Mouse (Mus musculus) forebrain, embryonic 12.5 days (tissue): ENCODE results near the gene Fads1. TPM values are rescaled to one million over a fixed set of nuclear protein-coding genes. Genes with fewer than 3 reads are reported as not detected.
A peak's percentile ranks its signal among the peaks of the same experiment; 100 is the strongest.

ENCODE experiments used
- ATAC-seq: fragments of 200-750 bp; cut with Nextera tagmentation; 2 replicates; pipeline ENCODE4 v1.8.0; 2017; ENCODE audit warnings: moderate TSS enrichment; ENCODE audit not compliant: low FRiP score
- H3K27ac ChIP-seq: fragments of 300-500 bp; sonication (generic); 2 replicates; pipeline ENCODE4 v1.5.1; 2016; ENCODE audit warnings: mild to moderate bottlenecking
- H3K27me3 ChIP-seq: fragments of 300-500 bp; sonication (generic); 2 replicates; pipeline ENCODE4 v1.6.1; 2016; ENCODE audit warnings: mild to moderate bottlenecking
- H3K36me3 ChIP-seq: fragments of 300-500 bp; sonication (generic); replicated peaks from 2 replicates; pipeline ENCODE4 v1.6.1; 2016; ENCODE audit warnings: mild to moderate bottlenecking
- H3K4me1 ChIP-seq: fragments of 300-500 bp; sonication (generic); 2 replicates; pipeline ENCODE4 v1.6.1; 2016
- H3K4me2 ChIP-seq: fragments of 300-500 bp; sonication (generic); 2 replicates; pipeline ENCODE4 v1.6.1; 2016; ENCODE audit warnings: mild to moderate bottlenecking, moderate library complexity
- H3K4me3 ChIP-seq: fragments of 300-500 bp; sonication (generic); replicated peaks from 2 replicates; pipeline ENCODE4 v1.5.1; 2016; ENCODE audit warnings: mild to moderate bottlenecking
- H3K9ac ChIP-seq: fragments of 300-500 bp; sonication (generic); 2 replicates; pipeline ENCODE4 v1.6.1; 2016; ENCODE audit warnings: mild to moderate bottlenecking
- H3K9me3 ChIP-seq: fragments of 300-500 bp; sonication (generic); 2 replicates; pipeline ENCODE4 v1.6.1; 2016
- WGBS: fragments of 180-500 bp; shearing (Covaris S2); methylation state at CpG from one replicate; pipeline ENCODE4 v1.1.7; 2016; 5-methylcytosine and 5-hydroxymethylcytosine counted together
- microRNA-seq: library from miRNA; unstranded; fragments of <30 nt; microRNA quantifications from one replicate; pipeline ENCODE4, GENCODE M21; 2017
- polyA plus RNA-seq: library from polyadenylated mRNA; unstranded; fragments of >200 nt; fragmentation: Nextera tagmentation; extraction: Ambion mirVana; gene quantifications from 2 replicates; pipeline ENCODE4 v1.2.1, GENCODE M21; 2016

Gene Fads1
- polyA plus RNA-seq, 1 experiment from 2014 or later: 187 TPM

GRCm38 (mm10) chr19:10240654-10241305 is 58.1 kb downstream of the Fads1 start, which contains the start of gene Myrf:
TSS of gene Myrf (minus strand) at chr19:10240748.
- Histone ChIP-seq H3K4me3 (peak within 1 kb of the TSS; percentile 51), H3K27ac (no peak within 1 kb of the TSS), H3K9ac (peak within 1 kb of the TSS; percentile 66), H3K9me3 (no peaks in the 10 kb centered on the region), H3K36me3 (no peaks in the 10 kb centered on the region), H3K4me2 (peak within 1 kb of the TSS; percentile 79), H3K4me1 (peaks cover 21% of the 10 kb centered on the region), H3K27me3 (peaks cover 32% of the 10 kb centered on the region)
- WGBS: 7% methylated on average over 43 of the region's 43 CpGs
- peak; percentile 86 for ATAC-seq

- Histone ChIP-seq H3K4me2 (no peak overlapping the region), H3K9me3 (no peaks in the 10 kb centered on the region), H3K27ac (no peak overlapping the region), H3K9ac (no peak overlapping the region), H3K4me1 (peaks cover 21% of the 10 kb centered on the region), H3K4me3 (no peak overlapping the region), H3K27me3 (peaks cover 32% of the 10 kb centered on the region), H3K36me3 (no peaks in the 10 kb centered on the region)
- no peak for ATAC-seq
- WGBS: 0% methylated on average over 8 of the region's 8 CpGs
Observed at GRCm38 (mm10) chr19:10242916-10243315, 60.2 kb downstream of the Fads1 start.

- WGBS: 22% methylated on average over 3 of the region's 3 CpGs
- H3K27me3 ChIP-seq: peaks cover 25% of the 10 kb centered on the region
- H3K9me3 ChIP-seq: no peaks in the 10 kb centered on the region
- no peak overlapping the region for H3K27ac ChIP-seq
- H3K36me3 ChIP-seq: no peaks in the 10 kb centered on the region
- no peak overlapping the region for H3K9ac ChIP-seq
- H3K4me2 ChIP-seq: no peak overlapping the region
- H3K4me1 ChIP-seq: peaks cover 21% of the 10 kb centered on the region
- H3K4me3 ChIP-seq: no peak overlapping the region
- no peak for ATAC-seq
Observed at GRCm38 (mm10) chr19:10244183-10244582, 61.5 kb downstream of the Fads1 start.

Small RNA genes lying within 50 kb of the gene (microRNA-seq; reads per million reads assigned to microRNA genes)
- gene Mir6993: 0.73 reads per million

Other genes with a start within 250 kb of the Fads1 start
- 1,239 and 1,358 TPM in 2 replicates for gene Fth1, start 202.3 kb upstream of the Fads1 start, polyA plus RNA-seq
- gene Best1, start 181.3 kb upstream of the Fads1 start, polyA plus RNA-seq: 1.1 and 1.4 TPM in 2 replicates
- 19.0 and 22.7 TPM in 2 replicates for gene Rab3il1, start 181.2 kb upstream of the Fads1 start, polyA plus RNA-seq
- gene Fads3, start 141.3 kb upstream of the Fads1 start, polyA plus RNA-seq: 5.6 and 7.4 TPM in 2 replicates
- gene Fads2, start 81.1 kb upstream of the Fads1 start, polyA plus RNA-seq: 184 and 187 TPM in 2 replicates
- gene Tmem258, start 21.1 kb downstream of the Fads1 start, polyA plus RNA-seq: 336 and 355 TPM in 2 replicates
- gene Fen1, start 21.3 kb downstream of the Fads1 start, polyA plus RNA-seq: 130 and 134 TPM in 2 replicates
- 0.72 and 0.87 TPM in 2 replicates for gene Myrf, start 57.9 kb downstream of the Fads1 start, polyA plus RNA-seq
- 3.6 TPM in 2 replicates for gene Dagla, start 122.0 kb downstream of the Fads1 start, polyA plus RNA-seq
- 2.7 and 5.5 TPM in 2 replicates for gene Syt7, start 206.2 kb downstream of the Fads1 start, polyA plus RNA-seq